29 mouse cellular contexts compared by ENCODE assay signal in genomic region chr9:84977470-84977869, GRCm38 (mm10).
"Had no signal": no experiment of that assay in that cellular context is flagged by ENCODE, and none has a peak within 500 bp of the region (broad histone marks: within the 10 kb centered on the region; RNA-seq: fewer than 3 reads in every experiment).

No protein-coding gene starts in this region.

- H3K4me2 ChIP-seq: embryonic facial prominence, embryonic 12.5 days; embryonic facial prominence, embryonic 13.5 days; embryonic facial prominence, embryonic 15.5 days; forebrain, embryonic 12.5 days; forebrain, embryonic 13.5 days; forebrain, embryonic 15.5 days had no signal

- H3K27ac ChIP-seq: embryonic facial prominence, embryonic 10.5 days; embryonic facial prominence, embryonic 12.5 days; embryonic facial prominence, embryonic 13.5 days; embryonic facial prominence, embryonic 15.5 days; forebrain, embryonic 10.5 days; forebrain, embryonic 12.5 days; forebrain, embryonic 13.5 days; forebrain, embryonic 15.5 days; gastrocnemius, adult 2 months; heart, adult 2 months had no signal

- DNase-seq: cerebellum, adult 2 months; cerebellum, adult 8-10 months; cerebellum, adult 9-10 months; cerebellum, adult 9-11 months; cerebellum, postnatal 10 days; cerebellum, postnatal 14 days; cerebellum, postnatal 25 days; cerebellum, postnatal 36 days; embryo, embryonic 11 days; forebrain, postnatal 0 days; gastrocnemius, adult 2 months; gastrocnemius, postnatal 10 days; gastrocnemius, postnatal 14 days; gastrocnemius, postnatal 25 days; gastrocnemius, postnatal 36 days; heart, adult 11 months; heart, adult 18-20 months; heart, adult 2 months had no signal

- ATAC-seq: forebrain, embryonic 13.5 days; forebrain, embryonic 14.5 days; forebrain, embryonic 15.5 days; forebrain, embryonic 16.5 days; forebrain, postnatal 0 days had no signal

- H3K4me1 ChIP-seq: embryonic facial prominence, embryonic 10.5 days; embryonic facial prominence, embryonic 12.5 days; embryonic facial prominence, embryonic 13.5 days; embryonic facial prominence, embryonic 15.5 days; forebrain, embryonic 10.5 days; forebrain, embryonic 12.5 days; forebrain, embryonic 13.5 days; forebrain, embryonic 15.5 days had no signal

- H3K4me3 ChIP-seq: embryonic facial prominence, embryonic 10.5 days; embryonic facial prominence, embryonic 12.5 days; embryonic facial prominence, embryonic 13.5 days; embryonic facial prominence, embryonic 15.5 days; erythroblast, embryonic 14.5 days; forebrain, embryonic 10.5 days; forebrain, embryonic 12.5 days; forebrain, embryonic 13.5 days; forebrain, embryonic 15.5 days; gastrocnemius, adult 2 months; heart, adult 2 months had no signal

- H3K9me3 ChIP-seq: embryonic facial prominence, embryonic 10.5 days; embryonic facial prominence, embryonic 12.5 days; embryonic facial prominence, embryonic 13.5 days; embryonic facial prominence, embryonic 15.5 days; forebrain, embryonic 10.5 days; forebrain, embryonic 12.5 days; forebrain, embryonic 13.5 days; forebrain, embryonic 15.5 days had no signal

- H3K9ac ChIP-seq: embryonic facial prominence, embryonic 12.5 days; embryonic facial prominence, embryonic 13.5 days; embryonic facial prominence, embryonic 15.5 days; forebrain, embryonic 12.5 days; forebrain, embryonic 13.5 days; forebrain, embryonic 15.5 days; forebrain, postnatal 0 days had no signal

- H3K27me3 ChIP-seq: embryonic facial prominence, embryonic 12.5 days; embryonic facial prominence, embryonic 13.5 days; embryonic facial prominence, embryonic 15.5 days; forebrain, embryonic 12.5 days; forebrain, embryonic 13.5 days; forebrain, embryonic 15.5 days had no signal

- H3K36me3 ChIP-seq: embryonic facial prominence, embryonic 10.5 days; embryonic facial prominence, embryonic 12.5 days; embryonic facial prominence, embryonic 13.5 days; embryonic facial prominence, embryonic 15.5 days; forebrain, embryonic 10.5 days; forebrain, embryonic 12.5 days; forebrain, embryonic 15.5 days had no signal
